Mouse (Mus musculus): ENCODE results near the gene Ctsj. TPM values are rescaled to one million over a fixed set of nuclear protein-coding genes. Genes with fewer than 3 reads are reported as not detected.
"Not testable (repeated sequence)": the region's sequence is repeated elsewhere in the genome, so short reads cannot be mapped to it uniquely, and the experiment has no call there.

Gene Ctsj
- polyA plus RNA-seq (2015; fragmentation: Nextera tagmentation; extraction: Ambion mirVana): not detected in 2 replicates

GRCm38 (mm10) chr13:61005859-61006258 is at the start of gene Ctsj:
Ctsj (minus strand) TSS chr13:61005959.
- DNase-seq (no peak), ATAC-seq (ENCODE audit: low read depth) (no peak)
- H3K27ac ChIP-seq: no peak within 1 kb of the TSS
- WGBS (ENCODE audit: insufficient replicate concordance): 59% methylated on average over 3 of the region's 3 CpGs
- no peak within 1 kb of the TSS for H3K9ac ChIP-seq
- H3K4me1 ChIP-seq (replicated peaks): no peaks in the 10 kb centered on the region
- H3K27me3 ChIP-seq: no peaks in the 10 kb centered on the region
- H3K4me2 ChIP-seq: no peak within 1 kb of the TSS
- H3K9me3 ChIP-seq (replicated peaks): no peaks in the 10 kb centered on the region
- H3K36me3 ChIP-seq: no peaks in the 10 kb centered on the region
- no peak within 1 kb of the TSS for H3K4me3 ChIP-seq (replicated peaks)

- Histone ChIP-seq H3K27me3 (no peaks in the 10 kb centered on the region), H3K4me2 (no peak within 1 kb of the TSS), H3K4me3 (replicated peaks) (no peak within 1 kb of the TSS), H3K9me3 (replicated peaks) (no peaks in the 10 kb centered on the region), H3K4me1 (replicated peaks) (no peaks in the 10 kb centered on the region), H3K36me3 (no peaks in the 10 kb centered on the region), H3K9ac (no peak within 1 kb of the TSS), H3K27ac (no peak within 1 kb of the TSS)
- ATAC-seq (ENCODE audit: low read depth): no peak
- 34% methylated on average over 3 of the region's 3 CpGs for WGBS (ENCODE audit: insufficient replicate concordance)
- no peak for DNase-seq
These were observed 34.8 kb upstream of the Ctsj start, which contains the start of gene Ctsq for GRCm38 (mm10) chr13:61040531-61040930. Ctsq (minus strand) TSS chr13:61040631.

GRCm38 (mm10) chr13:61022785-61023184 is 17.0 kb upstream of the Ctsj start:
- DNase-seq: no peak
- Histone ChIP-seq H3K36me3 (no peaks in the 10 kb centered on the region), H3K4me2 (no peak overlapping the region), H3K9ac (no peak overlapping the region), H3K9me3 (replicated peaks) (no peaks in the 10 kb centered on the region), H3K4me3 (replicated peaks) (no peak overlapping the region), H3K27ac (no peak overlapping the region), H3K4me1 (replicated peaks) (no peaks in the 10 kb centered on the region), H3K27me3 (no peaks in the 10 kb centered on the region)
- ATAC-seq (ENCODE audit: low read depth): no peak
- whole genome bisulfite sequencing (ENCODE audit: insufficient replicate concordance): 40% methylated on average over 3 of the region's 3 CpGs

DNA sequence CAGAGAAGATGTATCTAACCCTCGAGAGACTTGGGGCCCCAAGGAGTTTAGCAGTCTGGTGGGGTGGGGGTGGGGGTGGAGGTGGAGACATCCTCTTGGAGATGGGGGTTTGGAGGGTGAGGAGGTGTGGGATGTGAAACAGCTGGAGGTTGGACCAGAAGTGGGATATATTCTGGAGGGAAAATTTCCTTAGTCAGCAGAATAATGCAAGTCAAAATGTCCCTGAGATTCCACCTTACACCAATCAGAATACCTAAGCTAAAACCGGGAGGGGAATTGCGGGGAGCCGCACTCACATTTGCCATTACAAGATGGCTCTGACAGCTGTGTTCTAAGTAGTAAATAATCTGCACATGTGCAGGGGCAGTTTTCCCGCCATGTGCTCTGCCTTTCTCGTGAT is 16.1 kb upstream of the Ctsj start:
- DNase-seq: no peak
- 65% methylated on average over 5 of the region's 6 CpGs for WGBS (ENCODE audit: insufficient replicate concordance)

GRCm38 (mm10) chr13:61010171-61010570 is 4.4 kb upstream of the Ctsj start:
- no peaks in the 10 kb centered on the region for H3K27me3 ChIP-seq
- H3K4me3 ChIP-seq (replicated peaks): no peak overlapping the region
- no peak overlapping the region for H3K4me2 ChIP-seq
- H3K4me1 ChIP-seq (replicated peaks): no peaks in the 10 kb centered on the region
- 29% methylated on average over 4 of the region's 4 CpGs for WGBS (ENCODE audit: insufficient replicate concordance)
- H3K36me3 ChIP-seq: no peaks in the 10 kb centered on the region
- no peak for DNase-seq
- no peak for ATAC-seq (ENCODE audit: low read depth)
- no peaks in the 10 kb centered on the region for H3K9me3 ChIP-seq (replicated peaks)
- no peak overlapping the region for H3K27ac ChIP-seq
- H3K9ac ChIP-seq: no peak overlapping the region

More for the DNA sequence above, 16.1 kb upstream of the Ctsj start:
- H3K36me3 ChIP-seq: no peaks in the 10 kb centered on the region
- no peaks in the 10 kb centered on the region for H3K9me3 ChIP-seq (replicated peaks)
- H3K27me3 ChIP-seq: no peaks in the 10 kb centered on the region
- no peak overlapping the region for H3K4me3 ChIP-seq (replicated peaks)
- no peak for ATAC-seq (ENCODE audit: low read depth)
- no peaks in the 10 kb centered on the region for H3K4me1 ChIP-seq (replicated peaks)
- H3K9ac ChIP-seq: no peak overlapping the region
- no peak overlapping the region for H3K27ac ChIP-seq
- no peak overlapping the region for H3K4me2 ChIP-seq

DNA sequence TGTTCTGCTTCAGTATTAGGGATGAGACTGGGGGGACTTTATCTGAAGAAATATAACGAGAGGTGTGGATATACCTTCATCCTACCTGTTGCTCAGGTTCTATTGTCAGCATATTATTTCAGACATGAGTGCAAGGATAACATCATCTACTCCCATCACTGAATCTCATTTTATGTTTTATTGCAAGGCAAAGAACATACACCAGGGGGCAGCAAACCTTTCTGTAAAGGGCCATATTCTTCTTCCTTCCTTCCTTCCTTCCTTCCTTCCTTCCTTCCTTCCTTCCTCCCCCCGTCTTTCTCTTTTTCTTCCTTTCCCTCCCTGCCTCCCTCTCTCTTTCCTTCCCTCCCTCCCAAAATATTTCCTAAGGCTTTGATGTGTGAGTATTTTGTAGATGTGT is 8.2 kb downstream of the Ctsj start:
- ATAC-seq (ENCODE audit: low read depth) (no peak), DNase-seq (no peak)
- no peaks in the 10 kb centered on the region for H3K27me3 ChIP-seq
- no peak overlapping the region for H3K4me2 ChIP-seq
- H3K36me3 ChIP-seq: no peaks in the 10 kb centered on the region
- H3K27ac ChIP-seq: no peak overlapping the region
- 35% methylated on average over 2 of the region's 2 CpGs for WGBS (ENCODE audit: insufficient replicate concordance)
- no peak overlapping the region for H3K4me3 ChIP-seq (replicated peaks)
- no peak overlapping the region for H3K9ac ChIP-seq
- H3K9me3 ChIP-seq (replicated peaks): no peaks in the 10 kb centered on the region
- no peaks in the 10 kb centered on the region for H3K4me1 ChIP-seq (replicated peaks)

DNA sequence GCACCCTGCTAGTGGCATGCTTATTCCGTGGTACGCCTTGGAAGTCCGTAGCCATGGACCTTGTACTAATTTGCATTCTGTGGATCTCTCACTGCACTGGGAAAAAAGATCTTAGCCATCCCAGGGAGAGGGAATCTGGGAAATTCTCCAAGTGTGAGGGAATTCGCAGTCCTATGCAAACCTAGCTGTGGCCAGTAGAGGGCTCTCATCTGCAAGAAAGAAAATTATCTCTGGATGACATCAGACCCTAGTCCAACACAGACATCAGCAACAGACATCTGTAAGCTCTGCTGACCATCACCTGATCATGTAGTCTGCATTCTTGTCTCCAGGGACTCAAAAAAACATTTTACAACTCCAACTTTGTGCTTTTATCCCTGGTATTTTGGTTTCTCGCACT is 18.8 kb downstream of the Ctsj start:
- not testable (repeated sequence) for H3K4me2 ChIP-seq; H3K4me3 ChIP-seq (replicated peaks); H3K9ac ChIP-seq; H3K27me3 ChIP-seq; H3K27ac ChIP-seq; H3K9me3 ChIP-seq (replicated peaks); DNase-seq; ATAC-seq (ENCODE audit: low read depth); H3K4me1 ChIP-seq (replicated peaks); H3K36me3 ChIP-seq
- 71% methylated on average over 3 of the region's 5 CpGs for WGBS (ENCODE audit: insufficient replicate concordance)

GRCm38 (mm10) chr13:60972319-60972718 is 33.4 kb downstream of the Ctsj start:
- H3K4me1 ChIP-seq (replicated peaks); DNase-seq; H3K9ac ChIP-seq; H3K36me3 ChIP-seq; H3K9me3 ChIP-seq (replicated peaks); H3K27ac ChIP-seq; H3K4me3 ChIP-seq (replicated peaks); H3K4me2 ChIP-seq; H3K27me3 ChIP-seq; ATAC-seq (ENCODE audit: low read depth): not testable (repeated sequence)
- 60% methylated on average over 4 of the region's 4 CpGs for WGBS (ENCODE audit: insufficient replicate concordance)

DNA sequence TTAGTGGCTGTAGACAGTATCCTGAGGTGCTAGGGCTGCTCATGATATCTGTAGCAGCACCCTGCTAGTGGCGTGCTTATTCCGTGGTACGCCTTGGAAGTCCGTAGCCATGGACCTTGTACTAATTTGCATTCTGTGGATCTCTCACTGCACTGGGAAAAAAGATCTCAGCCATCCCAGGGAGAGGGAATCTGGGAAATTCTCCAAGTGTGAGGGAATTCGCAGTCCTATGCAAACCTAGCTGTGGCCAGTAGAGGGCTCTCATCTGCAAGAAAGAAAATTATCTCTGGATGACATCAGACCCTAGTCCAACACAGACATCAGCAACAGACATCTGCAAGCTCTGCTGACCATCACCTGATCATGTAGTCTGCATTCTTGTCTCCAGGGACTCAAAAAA is 41.8 kb downstream of the Ctsj start:
- ATAC-seq (ENCODE audit: low read depth); H3K4me3 ChIP-seq (replicated peaks); H3K36me3 ChIP-seq; DNase-seq; H3K27ac ChIP-seq; H3K27me3 ChIP-seq; H3K9ac ChIP-seq; H3K4me1 ChIP-seq (replicated peaks); H3K9me3 ChIP-seq (replicated peaks); H3K4me2 ChIP-seq: not testable (repeated sequence)
- 27% methylated on average over 4 of the region's 5 CpGs for WGBS (ENCODE audit: insufficient replicate concordance)

GRCm38 (mm10) chr13:60961706-60962105 is 44.1 kb downstream of the Ctsj start:
- Histone ChIP-seq H3K4me3 (replicated peaks) (no peak overlapping the region), H3K27ac (no peak overlapping the region), H3K36me3 (no peaks in the 10 kb centered on the region), H3K4me2 (no peak overlapping the region), H3K4me1 (replicated peaks) (no peaks in the 10 kb centered on the region), H3K9ac (no peak overlapping the region), H3K9me3 (replicated peaks) (no peaks in the 10 kb centered on the region), H3K27me3 (no peaks in the 10 kb centered on the region)
- WGBS (ENCODE audit: insufficient replicate concordance): 51% methylated on average over 5 of the region's 5 CpGs
- no peak for ATAC-seq (ENCODE audit: low read depth)
- no peak for DNase-seq

All from liver, embryonic 13.5 days (tissue).